Mouse (Mus musculus): ENCODE results near the gene Vsig8.

- TF ChIP-seq USF1 (IDR thresholded peaks at IDR 0.05; ENCODE audit: low read depth) (no peak), MYOG (IDR thresholded peaks at IDR 0.05; ENCODE audit: control insufficient read depth, extremely low read depth, insufficient read length) (no peak), MAX (IDR thresholded peaks at IDR 0.05) (no peak), CTCF (IDR thresholded peaks at IDR 0.05; ENCODE audit: control insufficient read depth, insufficient read depth, insufficient read length) (no peak), CEBPB (IDR thresholded peaks at IDR 0.05; ENCODE audit: low read depth) (no peak)
Observed at GRCm38 (mm10) chr1:172582436-172582835, 26.7 kb downstream of the Vsig8 start.
